Mouse (Mus musculus) lung, postnatal 0 days (tissue): ENCODE results near the gene Ankrd24. TPM values are rescaled to one million over a fixed set of nuclear protein-coding genes. Genes with fewer than 3 reads are reported as not detected.
"Not testable (repeated sequence)": the region's sequence is repeated elsewhere in the genome, so short reads cannot be mapped to it uniquely, and the experiment has no call there.

Experiments
- ATAC-seq: fragments of 200-750 bp; cut with Nextera tagmentation; 2 replicates; pipeline ENCODE4 v1.8.0; 2017; ENCODE audit warnings: moderate library complexity
- DNase-seq: peaks from one replicate; pipeline ENCODE4 v3.0.0-alpha.2; 2016; ENCODE audit warnings: low spot score
- H3K27ac ChIP-seq: fragments of 300-500 bp; sonication (generic); 2 replicates; pipeline ENCODE4 v1.5.1; 2014; ENCODE audit warnings: antibody characterized with exemption, mild to moderate bottlenecking, low read length, mixed read lengths
- H3K27me3 ChIP-seq: fragments of 300-500 bp; sonication (generic); replicated peaks from 2 replicates; pipeline ENCODE4 v1.6.1; 2014; ENCODE audit warnings: low read length, mixed read lengths; ENCODE audit not compliant: insufficient read depth
- H3K36me3 ChIP-seq: fragments of 300-500 bp; sonication (generic); 2 replicates; pipeline ENCODE4 v1.6.1; 2014; ENCODE audit warnings: low read length, mixed read lengths; ENCODE audit not compliant: insufficient read depth
- H3K4me1 ChIP-seq: fragments of 300-500 bp; sonication (generic); 2 replicates; pipeline ENCODE4 v1.6.1; 2014; ENCODE audit warnings: antibody characterized with exemption, low read depth, low read length, mixed read lengths; ENCODE audit not compliant: insufficient read depth
- H3K4me2 ChIP-seq: fragments of 300-500 bp; sonication (generic); replicated peaks from 2 replicates; pipeline ENCODE4 v1.6.1; 2014; ENCODE audit warnings: low read depth, mild to moderate bottlenecking, low read length, moderate library complexity, mixed read lengths
- H3K4me3 ChIP-seq: fragments of 300-500 bp; sonication (generic); 2 replicates; pipeline ENCODE4 v1.5.1; 2014; ENCODE audit warnings: low read depth, low read length
- H3K9ac ChIP-seq: fragments of 300-500 bp; sonication (generic); replicated peaks from 2 replicates; pipeline ENCODE4 v1.6.1; 2014; ENCODE audit warnings: low read depth, mild to moderate bottlenecking
- H3K9me3 ChIP-seq: fragments of 300-500 bp; sonication (generic); 2 replicates; pipeline ENCODE4 v1.6.1; 2016; ENCODE audit warnings: low read length, mixed read lengths
- CTCF ChIP-seq: IDR thresholded peaks from 2 replicates; pipeline ENCODE4 v1.5.1; 2016; ENCODE audit warnings: antibody characterized with exemption, mild to moderate bottlenecking
- EP300 ChIP-seq: IDR thresholded peaks from 2 replicates; pipeline ENCODE4 v1.6.1; 2016; ENCODE audit warnings: antibody characterized with exemption, mild to moderate bottlenecking, control low read depth
- WGBS: fragments of 180-500 bp; shearing (Covaris S2); extraction: QIAGEN DNeasy Blood & Tissue Kit; methylation state at CpG from one replicate; pipeline ENCODE4 v1.1.7; 2014; 5-methylcytosine and 5-hydroxymethylcytosine counted together
- polyA plus RNA-seq: library from polyadenylated mRNA; unstranded; fragments of >200 nt; fragmentation: Nextera tagmentation; extraction: Ambion mirVana; gene quantifications from 2 replicates; pipeline ENCODE4 v1.2.1, GENCODE M21; 2015

Gene Ankrd24
- polyA plus RNA-seq, 1 experiment from 2014 or later: 5.3 TPM

- Histone ChIP-seq H3K9me3 (no peaks in the 10 kb centered on the region), H3K27me3 (no peaks in the 10 kb centered on the region), H3K4me3 (peak overlapping the region; percentile 64; the same call in 1 of the 2 replicates), H3K9ac (no peak overlapping the region), H3K4me1 (peaks cover 5% of the 10 kb centered on the region; the same call in 1 of the 2 replicates), H3K36me3 (no peaks in the 10 kb centered on the region), H3K4me2 (peak overlapping the region; percentile 63), H3K27ac (peak overlapping the region; percentile 68; the same call in 1 of the 2 replicates)
- TF ChIP-seq EP300 (no peak), CTCF (no peak)
- DNase-seq (no peak), ATAC-seq (no peak)
- WGBS: 48% methylated on average over 2 of the region's 2 CpGs
Measured at GRCm38 (mm10) chr10:81644162-81644561, 15.8 kb downstream of the Ankrd24 start.

GRCm38 (mm10) chr10:81644716-81645115 is 16.4 kb downstream of the Ankrd24 start:
- Histone ChIP-seq H3K4me2 (no peak overlapping the region), H3K27me3 (no peaks in the 10 kb centered on the region), H3K4me1 (peaks cover 5% of the 10 kb centered on the region; the same call in 1 of the 2 replicates), H3K9me3 (no peaks in the 10 kb centered on the region), H3K9ac (no peak overlapping the region), H3K36me3 (no peaks in the 10 kb centered on the region), H3K4me3 (no peak overlapping the region), H3K27ac (no peak overlapping the region)
- DNase-seq (no peak), ATAC-seq (no peak)
- WGBS: 93% methylated on average over 18 of the region's 18 CpGs
- TF ChIP-seq EP300 (no peak), CTCF (no peak)

- Histone ChIP-seq H3K4me3 (no peak overlapping the region), H3K9me3 (no peaks in the 10 kb centered on the region), H3K9ac (no peak overlapping the region), H3K36me3 (no peaks in the 10 kb centered on the region), H3K4me2 (no peak overlapping the region), H3K27me3 (no peaks in the 10 kb centered on the region), H3K27ac (no peak overlapping the region), H3K4me1 (peaks cover 5% of the 10 kb centered on the region; the same call in 1 of the 2 replicates)
- DNase-seq: no peak
- ATAC-seq: no peak
- WGBS: 91% methylated on average over 4 of the region's 4 CpGs
- TF ChIP-seq CTCF (no peak), EP300 (no peak)
Measured at GRCm38 (mm10) chr10:81645391-81645790, 17.1 kb downstream of the Ankrd24 start.

- H3K4me1 ChIP-seq: peaks cover 5% of the 10 kb centered on the region; the same call in 1 of the 2 replicates
Measured at GRCm38 (mm10) chr10:81646015-81646555, 17.7 kb downstream of the Ankrd24 start.

GRCm38 (mm10) chr10:81648803-81649775 is 20.7 kb downstream of the Ankrd24 start, which contains the start of gene Gm10778:
Gm10778 (plus strand) TSS chr10:81649059.
- WGBS: 4% methylated on average over 31 of the region's 52 CpGs

More at GRCm38 (mm10) chr10:81646015-81646555, 17.7 kb downstream of the Ankrd24 start:
- DNase-seq (no peak), ATAC-seq (no peak)
- no peaks in the 10 kb centered on the region for H3K36me3 ChIP-seq
- H3K27me3 ChIP-seq: no peaks in the 10 kb centered on the region
- H3K27ac ChIP-seq: no peak overlapping the region
- no peak overlapping the region for H3K4me2 ChIP-seq
- H3K4me3 ChIP-seq: no peak overlapping the region
- H3K9ac ChIP-seq: no peak overlapping the region
- TF ChIP-seq CTCF: no peak
- TF ChIP-seq EP300: no peak
- no peaks in the 10 kb centered on the region for H3K9me3 ChIP-seq
- 72% methylated on average over 7 of the region's 7 CpGs for WGBS

GRCm38 (mm10) chr10:81655178-81655577 is 26.8 kb downstream of the Ankrd24 start:
- DNase-seq (no peak), ATAC-seq (no peak)
- 93% methylated on average over 10 of the region's 10 CpGs for WGBS
- TF ChIP-seq CTCF: no peak
- TF ChIP-seq EP300: no peak
- Histone ChIP-seq H3K27me3 (no peaks in the 10 kb centered on the region), H3K36me3 (0 out of 2 replicates have a peak, but pooled peaks cover 3% of the 10 kb centered on the region), H3K9me3 (peaks cover 9% of the 10 kb centered on the region; the same call in 1 of the 2 replicates), H3K4me1 (no peaks in the 10 kb centered on the region), H3K9ac (no peak overlapping the region), H3K27ac (no peak overlapping the region), H3K4me2 (no peak overlapping the region), H3K4me3 (no peak overlapping the region)

More at GRCm38 (mm10) chr10:81648803-81649775, 20.7 kb downstream of the Ankrd24 start, which contains the start of gene Gm10778:
- not testable (repeated sequence) for H3K27me3 ChIP-seq, H3K36me3 ChIP-seq, H3K9me3 ChIP-seq, H3K27ac ChIP-seq, H3K4me1 ChIP-seq
- ATAC-seq: peak; percentile 98
- peak; percentile 93 for DNase-seq
- peak within 1 kb of the TSS; percentile 44 for H3K4me2 ChIP-seq
- H3K9ac ChIP-seq: peak within 1 kb of the TSS; percentile 46; the same call in 1 of the 2 replicates
- H3K4me3 ChIP-seq: peak within 1 kb of the TSS; percentile 50
